Mouse (Mus musculus): Measurements from ENCODE around the gene Ccdc180. TPM values are rescaled to one million over a fixed set of nuclear protein-coding genes. Genes with fewer than 3 reads are reported as not detected.
A peak's percentile ranks its signal among the peaks of the same experiment; 100 is the strongest.

Ccdc180 gene
- polyA plus RNA-seq, 1 experiment from 2014 or later, result 0.14 TPM

- 0 out of 2 replicates have a peak, but pooled peaks cover 7% of the 10 kb centered on the region for H3K36me3 ChIP-seq (ENCODE audit: control insufficient read depth, insufficient read depth)
- peak overlapping the region; percentile 75 for H3K27ac ChIP-seq (ENCODE audit: low read depth, low read length)
- no peak for TF ChIP-seq CTCF (IDR thresholded peaks at IDR 0.05; ENCODE audit: low read depth)
- H3K27me3 ChIP-seq (replicated peaks; ENCODE audit: control insufficient read depth, insufficient read depth, low read length), result no peaks in the 10 kb centered on the region
- no peak overlapping the region for H3K4me3 ChIP-seq (ENCODE audit: low read depth, low read length)
- peak; percentile 87 for ATAC-seq
- H3K9me3 ChIP-seq (ENCODE audit: control insufficient read depth), result no peaks in the 10 kb centered on the region
- no peak overlapping the region for H3K9ac ChIP-seq (ENCODE audit: low read depth, low read length)
- H3K4me2 ChIP-seq (replicated peaks; ENCODE audit: low read depth), result peak overlapping the region; percentile 30; the same call in 1 of the 2 replicates
- peaks cover 6% of the 10 kb centered on the region; the same call in 1 of the 2 replicates for H3K4me1 ChIP-seq (replicated peaks; ENCODE audit: control insufficient read depth, insufficient read depth, low read length)
- WGBS, result 16% methylated on average over 3 of the region's 3 CpGs
Measured at GRCm38 (mm10) chr4:45851640-45852051, 38.5 kb upstream of the Ccdc180 start.

DNA sequence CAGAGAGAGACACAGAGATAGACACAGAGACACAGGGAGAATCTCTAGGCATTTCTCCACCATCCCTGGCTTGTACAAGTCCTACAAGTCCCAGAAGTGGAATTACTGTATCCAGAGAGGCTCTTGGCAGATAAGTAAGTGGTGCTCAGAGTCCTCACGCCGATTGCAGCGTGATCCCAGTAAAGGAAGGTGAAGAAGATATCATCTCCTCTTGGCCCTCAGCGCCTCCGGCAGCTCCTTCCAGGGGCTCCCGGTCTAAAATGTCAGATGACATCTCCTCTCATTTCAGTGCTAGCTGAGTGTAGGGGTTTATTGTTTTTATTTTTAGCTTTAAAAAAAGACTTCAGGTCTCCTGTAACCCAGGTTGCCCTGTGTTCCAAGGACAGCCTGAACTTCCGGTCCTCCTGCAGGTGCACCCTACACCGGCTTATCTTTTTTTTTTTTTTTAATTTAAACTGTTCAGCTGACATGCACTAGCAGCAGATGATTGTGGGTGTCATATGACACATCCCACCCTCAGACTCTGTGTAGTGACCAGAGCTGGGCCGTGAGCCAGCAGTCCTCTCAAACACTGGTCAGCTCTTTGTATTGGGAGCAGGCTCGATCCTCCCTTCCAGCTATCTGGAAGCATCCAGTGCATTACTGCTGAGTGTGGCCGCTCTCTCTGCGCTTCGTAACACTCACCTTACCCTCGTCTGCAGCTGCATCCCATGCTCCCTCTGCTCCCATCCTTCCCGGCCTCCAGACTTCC is 36.4 kb upstream of the Ccdc180 start:
- no peak for ATAC-seq
- no peaks in the 10 kb centered on the region for H3K9me3 ChIP-seq (ENCODE audit: control insufficient read depth)
- H3K4me2 ChIP-seq (replicated peaks; ENCODE audit: low read depth), result no peak overlapping the region
- H3K4me3 ChIP-seq (ENCODE audit: low read depth, low read length), result no peak overlapping the region
- no peak overlapping the region for H3K9ac ChIP-seq (ENCODE audit: low read depth, low read length)
- peak overlapping the region; percentile 28; the same call in 1 of the 2 replicates for H3K27ac ChIP-seq (ENCODE audit: low read depth, low read length)
- 0 out of 2 replicates have a peak, but pooled peaks cover 6% of the 10 kb centered on the region for H3K4me1 ChIP-seq (replicated peaks; ENCODE audit: control insufficient read depth, insufficient read depth, low read length)
- TF ChIP-seq CTCF (IDR thresholded peaks at IDR 0.05; ENCODE audit: low read depth), result no peak
- no peaks in the 10 kb centered on the region for H3K27me3 ChIP-seq (replicated peaks; ENCODE audit: control insufficient read depth, insufficient read depth, low read length)
- WGBS, result 49% methylated on average over 15 of the region's 15 CpGs
- H3K36me3 ChIP-seq (ENCODE audit: control insufficient read depth, insufficient read depth), result 0 out of 2 replicates have a peak, but pooled peaks cover 7% of the 10 kb centered on the region

DNA sequence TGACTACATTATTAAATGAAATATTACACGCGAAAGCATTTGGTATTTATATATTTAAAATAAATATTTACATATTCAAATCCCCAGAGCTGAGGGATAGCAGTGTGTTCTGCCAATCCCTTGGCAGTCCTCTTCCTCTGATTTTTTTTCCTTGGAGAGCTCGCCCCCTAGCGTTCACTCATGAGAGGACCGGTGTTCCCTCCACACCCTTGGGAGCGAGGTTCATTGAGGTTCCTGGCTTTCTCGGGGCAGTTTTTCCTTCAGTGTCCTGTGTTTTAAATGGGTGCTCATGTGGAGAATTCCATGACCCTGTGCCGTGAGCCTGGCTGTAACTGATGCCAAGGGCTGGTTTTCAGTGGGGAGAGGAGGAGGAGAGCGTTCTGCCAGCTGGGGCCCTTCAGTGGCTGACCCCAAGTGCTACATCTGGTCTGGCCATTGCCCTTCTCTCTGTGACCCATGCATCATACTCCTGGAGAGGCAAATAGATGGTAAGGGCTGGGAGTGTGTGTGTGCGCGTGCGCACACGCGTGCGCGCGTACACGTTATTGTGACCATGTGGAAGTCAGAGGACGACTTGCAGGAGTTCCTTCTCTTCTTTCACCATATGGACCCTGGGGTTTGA is 34.2 kb upstream of the Ccdc180 start:
- H3K27me3 ChIP-seq (replicated peaks; ENCODE audit: control insufficient read depth, insufficient read depth, low read length), result no peaks in the 10 kb centered on the region
- 0 out of 2 replicates have a peak, but pooled peaks cover 6% of the 10 kb centered on the region for H3K4me1 ChIP-seq (replicated peaks; ENCODE audit: control insufficient read depth, insufficient read depth, low read length)
- no peak overlapping the region for H3K9ac ChIP-seq (ENCODE audit: low read depth, low read length)
- no peak overlapping the region for H3K4me2 ChIP-seq (replicated peaks; ENCODE audit: low read depth)
- TF ChIP-seq CTCF (IDR thresholded peaks at IDR 0.05; ENCODE audit: low read depth), result peak; percentile 87
- WGBS, result 51% methylated on average over 19 of the region's 19 CpGs
- peaks cover 21% of the 10 kb centered on the region; the same call in 1 of the 2 replicates for H3K36me3 ChIP-seq (ENCODE audit: control insufficient read depth, insufficient read depth)
- no peaks in the 10 kb centered on the region for H3K9me3 ChIP-seq (ENCODE audit: control insufficient read depth)
- no peak overlapping the region for H3K27ac ChIP-seq (ENCODE audit: low read depth, low read length)
- no peak for ATAC-seq
- no peak overlapping the region for H3K4me3 ChIP-seq (ENCODE audit: low read depth, low read length)

- 66% methylated on average over 5 of the region's 5 CpGs for WGBS
Measured at GRCm38 (mm10) chr4:45861160-45861559, 28.9 kb upstream of the Ccdc180 start.

DNA sequence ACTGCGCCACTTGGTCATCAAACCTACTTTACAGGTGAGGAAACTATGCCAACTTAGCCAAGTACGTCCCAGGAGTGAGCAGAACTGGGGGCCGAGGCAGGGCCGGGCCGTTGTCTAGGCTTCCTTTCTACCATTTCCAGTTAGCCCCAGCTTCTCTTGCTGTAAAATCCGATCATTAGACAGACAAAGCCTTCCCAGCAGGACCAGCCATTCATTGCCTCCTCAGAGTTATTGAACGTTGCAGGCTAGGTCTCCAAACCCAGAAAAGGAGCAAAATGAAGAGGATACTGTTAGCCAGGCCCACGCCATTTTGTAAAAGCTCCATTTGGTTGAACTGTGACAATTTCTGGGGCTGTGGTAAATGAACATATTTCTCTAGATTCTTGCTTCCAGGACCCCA is 22.7 kb upstream of the Ccdc180 start:
- Histone ChIP-seq H3K9ac (ENCODE audit: low read depth, low read length) (no peak overlapping the region), H3K27ac (ENCODE audit: low read depth, low read length) (no peak overlapping the region), H3K4me2 (replicated peaks; ENCODE audit: low read depth) (no peak overlapping the region), H3K27me3 (replicated peaks; ENCODE audit: control insufficient read depth, insufficient read depth, low read length) (no peaks in the 10 kb centered on the region), H3K36me3 (ENCODE audit: control insufficient read depth, insufficient read depth) (peaks cover 26% of the 10 kb centered on the region; the same call in 1 of the 2 replicates), H3K4me3 (ENCODE audit: low read depth, low read length) (no peak overlapping the region), H3K9me3 (ENCODE audit: control insufficient read depth) (no peaks in the 10 kb centered on the region), H3K4me1 (replicated peaks; ENCODE audit: control insufficient read depth, insufficient read depth, low read length) (no peaks in the 10 kb centered on the region)
- WGBS, result 89% methylated on average over 8 of the region's 8 CpGs
- no peak for ATAC-seq
- TF ChIP-seq CTCF (IDR thresholded peaks at IDR 0.05; ENCODE audit: low read depth), result no peak

More at GRCm38 (mm10) chr4:45861160-45861559, 28.9 kb upstream of the Ccdc180 start:
- ATAC-seq, result no peak
- Histone ChIP-seq H3K4me3 (ENCODE audit: low read depth, low read length) (no peak overlapping the region), H3K9ac (ENCODE audit: low read depth, low read length) (no peak overlapping the region), H3K27me3 (replicated peaks; ENCODE audit: control insufficient read depth, insufficient read depth, low read length) (no peaks in the 10 kb centered on the region), H3K4me1 (replicated peaks; ENCODE audit: control insufficient read depth, insufficient read depth, low read length) (0 out of 2 replicates have a peak, but pooled peaks cover under 1% of the 10 kb centered on the region), H3K27ac (ENCODE audit: low read depth, low read length) (no peak overlapping the region), H3K36me3 (ENCODE audit: control insufficient read depth, insufficient read depth) (peaks cover 26% of the 10 kb centered on the region; the same call in 1 of the 2 replicates), H3K4me2 (replicated peaks; ENCODE audit: low read depth) (no peak overlapping the region), H3K9me3 (ENCODE audit: control insufficient read depth) (no peaks in the 10 kb centered on the region)
- no peak for TF ChIP-seq CTCF (IDR thresholded peaks at IDR 0.05; ENCODE audit: low read depth)

Measured in intestine, postnatal 0 days (tissue).